Mouse (Mus musculus): ENCODE results near the gene Krt24. TPM values are rescaled to one million over a fixed set of nuclear protein-coding genes. Genes with fewer than 3 reads are reported as not detected.

Gene Krt24
- polyA plus RNA-seq (2012; rRNA removed; ENCODE audit: low replicate concordance) = not detected in 2 replicates

DNA sequence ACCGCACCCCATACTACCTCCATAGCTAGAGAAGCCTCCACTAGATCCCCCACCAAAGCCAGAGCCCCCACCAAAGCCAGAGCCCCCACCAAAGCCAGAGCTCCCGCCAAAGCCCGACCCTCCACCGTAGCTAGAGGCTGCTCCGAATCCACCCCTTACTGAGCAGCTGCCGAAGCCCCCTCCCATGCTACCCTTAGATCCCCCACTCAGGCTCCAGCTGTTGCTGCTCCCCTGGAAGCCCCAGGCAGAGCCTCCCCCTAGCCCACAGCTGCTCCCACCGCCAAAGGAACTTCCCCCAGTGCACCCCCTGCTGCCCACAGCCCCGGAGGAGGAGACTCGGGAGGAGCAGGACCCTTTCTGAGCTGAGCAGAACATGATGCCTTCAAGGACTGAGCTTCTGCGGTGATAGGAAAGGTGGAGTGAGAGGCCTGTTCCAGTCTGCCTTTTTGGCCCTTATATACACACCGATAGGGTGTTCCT is at the start of gene Krt24:
Krt24 (minus strand) TSS at position 430 of the 480 bp plus-strand sequence.

DNA sequence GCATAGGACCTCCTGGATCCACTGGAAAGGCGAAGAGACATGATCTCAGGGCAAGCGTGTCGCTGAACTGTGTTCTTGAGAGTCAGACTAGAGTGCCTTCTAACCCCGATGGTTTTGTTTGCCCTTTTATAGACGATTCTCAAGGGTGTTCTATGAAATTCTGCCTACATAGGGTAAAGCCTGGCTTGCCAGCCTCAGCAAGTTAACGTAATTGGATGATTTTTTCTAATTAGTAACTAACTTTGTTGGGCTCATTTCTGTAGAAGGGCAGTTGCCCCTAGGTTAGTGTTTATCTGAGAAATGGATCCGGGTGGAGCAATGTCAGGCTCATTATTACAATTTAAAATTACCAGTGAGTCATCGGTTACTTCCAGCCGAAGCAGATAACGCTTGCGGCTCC is 37.8 kb upstream of the Krt24 start, which contains the start of gene Krt25:
Krt25 (minus strand) TSS at position 101 of the 400 bp plus-strand sequence.

DNA sequence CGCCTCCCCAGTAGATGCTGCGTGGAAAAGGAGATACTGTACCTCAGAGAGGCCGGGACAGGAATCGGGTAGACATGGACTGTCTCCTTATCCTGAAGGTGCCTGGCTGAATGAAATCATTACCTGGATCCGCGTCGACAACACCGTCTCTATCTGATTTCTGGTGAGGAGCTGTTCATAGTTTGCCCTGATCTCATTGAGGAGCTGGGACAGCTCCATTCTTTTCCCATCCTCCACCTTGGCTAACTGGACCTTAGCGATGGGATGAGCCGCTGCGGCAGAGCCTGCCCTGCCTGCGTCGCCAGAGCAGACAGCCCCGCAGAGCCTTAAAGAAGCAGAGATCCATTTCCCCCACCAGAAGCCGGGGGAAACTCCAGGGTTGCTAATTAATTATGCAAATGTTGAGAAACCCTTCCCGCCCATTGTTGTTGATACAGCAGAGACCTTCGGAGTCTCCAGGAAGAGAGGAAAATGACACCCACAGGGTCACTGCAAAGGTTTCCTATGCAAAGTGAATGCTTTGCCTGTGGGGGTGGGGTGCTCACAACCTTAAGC is 41.2 kb downstream of the Krt24 start, which contains the start of gene Krt222:
Krt222 (minus strand) TSS at position 266 of the 555 bp plus-strand sequence.

DNA sequence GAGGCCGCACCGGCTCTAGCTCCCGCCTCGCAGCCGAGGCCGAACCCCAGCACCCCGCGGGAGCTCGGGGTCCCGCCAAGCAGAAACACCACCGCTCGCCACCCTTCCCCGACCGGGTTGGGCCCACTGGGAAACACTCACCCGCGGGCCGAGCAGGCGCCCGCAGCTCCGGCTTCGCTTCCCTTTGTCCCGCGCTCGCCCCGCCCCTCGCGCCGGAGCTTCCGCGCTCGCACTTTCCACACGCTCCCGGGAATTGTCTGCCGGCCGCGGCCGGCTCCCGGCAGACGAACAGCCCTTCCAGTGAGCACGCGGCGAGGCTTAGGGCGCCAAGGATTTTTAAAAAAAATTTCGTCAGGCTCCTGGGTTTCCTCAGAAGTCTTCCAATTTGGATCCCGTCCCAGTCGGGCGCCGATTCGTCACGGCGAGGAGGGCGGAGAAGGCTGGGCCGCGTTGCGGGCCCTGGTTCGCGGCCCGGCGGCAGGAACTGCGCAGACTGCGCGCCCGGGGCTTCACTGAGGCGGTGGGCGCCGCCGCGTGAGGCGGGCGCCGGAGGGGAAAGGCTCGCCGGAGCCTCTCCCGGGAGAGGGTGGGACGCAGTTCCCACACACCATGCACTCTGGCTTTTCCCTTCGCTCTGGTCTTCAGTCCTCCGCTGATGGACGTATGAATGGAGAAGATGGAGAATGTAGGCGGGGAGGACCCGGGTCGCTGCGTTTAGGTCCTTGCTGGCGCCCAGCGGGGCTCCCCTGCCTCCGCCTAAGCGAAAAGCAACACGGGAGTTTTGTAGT is 54.6 kb downstream of the Krt24 start, which contains the start of gene Smarce1:
Smarce1 (minus strand) TSS at position 757 of the 788 bp plus-strand sequence.

Other genes with a start within 250 kb of the Krt24 start
- 1,047 and 2,025 TPM in 2 replicates for gene Igfbp4, start 244.0 kb downstream of the Krt24 start, polyA plus RNA-seq (2012; rRNA removed; ENCODE audit: low replicate concordance)
- 2.4 and 10.1 TPM in 2 replicates for gene Tns4, start 196.0 kb downstream of the Krt24 start, polyA plus RNA-seq (2012; rRNA removed; ENCODE audit: low replicate concordance)
- 2.8 and 3.1 TPM in 2 replicates for gene Ccr7, start 130.2 kb downstream of the Krt24 start, polyA plus RNA-seq (2012; rRNA removed; ENCODE audit: low replicate concordance)
- 17.4 and 34.5 TPM in 2 replicates for gene Smarce1, start 54.2 kb downstream of the Krt24 start, polyA plus RNA-seq (2012; rRNA removed; ENCODE audit: low replicate concordance)
- gene Krt222, start 41.2 kb downstream of the Krt24 start, polyA plus RNA-seq (2012; rRNA removed; ENCODE audit: low replicate concordance) = 0.57 and 2.1 TPM in 2 replicates
- 0.45 TPM in 1 of 2 replicates, not detected in the other for gene Krt25, start 37.7 kb upstream of the Krt24 start, polyA plus RNA-seq (2012; rRNA removed; ENCODE audit: low replicate concordance)
- not detected in 2 replicates for gene Krt26, start 52.7 kb upstream of the Krt24 start, polyA plus RNA-seq (2012; rRNA removed; ENCODE audit: low replicate concordance)
- gene Krt27, start 65.8 kb upstream of the Krt24 start, polyA plus RNA-seq (2012; rRNA removed; ENCODE audit: low replicate concordance) = not detected in 2 replicates
- 0.09 and 0.12 TPM in 2 replicates for gene Krt28, start 89.6 kb upstream of the Krt24 start, polyA plus RNA-seq (2012; rRNA removed; ENCODE audit: low replicate concordance)
- gene Krt10, start 104.1 kb upstream of the Krt24 start, polyA plus RNA-seq (2012; rRNA removed; ENCODE audit: low replicate concordance) = 0.95 and 1.5 TPM in 2 replicates
- gene Krt12, start 137.0 kb upstream of the Krt24 start, polyA plus RNA-seq (2012; rRNA removed; ENCODE audit: low replicate concordance) = 0.48 TPM in 1 of 2 replicates, not detected in the other
- 0.21 and 0.69 TPM in 2 replicates for gene Krt20, start 152.9 kb upstream of the Krt24 start, polyA plus RNA-seq (2012; rRNA removed; ENCODE audit: low replicate concordance)
- 7.2 TPM in 1 of 2 replicates, not detected in the other for gene Krt23, start 207.9 kb upstream of the Krt24 start, polyA plus RNA-seq (2012; rRNA removed; ENCODE audit: low replicate concordance)
- gene Krt39, start 236.1 kb upstream of the Krt24 start, polyA plus RNA-seq (2012; rRNA removed; ENCODE audit: low replicate concordance) = 0.33 TPM in 1 of 2 replicates, not detected in the other